Mouse (Mus musculus) retina, embryonic 14.5 days (tissue): ENCODE results near the gene Ints5.
"Not testable (repeated sequence)": the region's sequence is repeated elsewhere in the genome, so short reads cannot be mapped to it uniquely, and the experiment has no call there.

Experiments
- DNase-seq: peaks from one replicate; pipeline ENCODE4 v3.0.0-alpha.2; 2015; ENCODE audit warnings: low spot score

Ints5 gene

DNA sequence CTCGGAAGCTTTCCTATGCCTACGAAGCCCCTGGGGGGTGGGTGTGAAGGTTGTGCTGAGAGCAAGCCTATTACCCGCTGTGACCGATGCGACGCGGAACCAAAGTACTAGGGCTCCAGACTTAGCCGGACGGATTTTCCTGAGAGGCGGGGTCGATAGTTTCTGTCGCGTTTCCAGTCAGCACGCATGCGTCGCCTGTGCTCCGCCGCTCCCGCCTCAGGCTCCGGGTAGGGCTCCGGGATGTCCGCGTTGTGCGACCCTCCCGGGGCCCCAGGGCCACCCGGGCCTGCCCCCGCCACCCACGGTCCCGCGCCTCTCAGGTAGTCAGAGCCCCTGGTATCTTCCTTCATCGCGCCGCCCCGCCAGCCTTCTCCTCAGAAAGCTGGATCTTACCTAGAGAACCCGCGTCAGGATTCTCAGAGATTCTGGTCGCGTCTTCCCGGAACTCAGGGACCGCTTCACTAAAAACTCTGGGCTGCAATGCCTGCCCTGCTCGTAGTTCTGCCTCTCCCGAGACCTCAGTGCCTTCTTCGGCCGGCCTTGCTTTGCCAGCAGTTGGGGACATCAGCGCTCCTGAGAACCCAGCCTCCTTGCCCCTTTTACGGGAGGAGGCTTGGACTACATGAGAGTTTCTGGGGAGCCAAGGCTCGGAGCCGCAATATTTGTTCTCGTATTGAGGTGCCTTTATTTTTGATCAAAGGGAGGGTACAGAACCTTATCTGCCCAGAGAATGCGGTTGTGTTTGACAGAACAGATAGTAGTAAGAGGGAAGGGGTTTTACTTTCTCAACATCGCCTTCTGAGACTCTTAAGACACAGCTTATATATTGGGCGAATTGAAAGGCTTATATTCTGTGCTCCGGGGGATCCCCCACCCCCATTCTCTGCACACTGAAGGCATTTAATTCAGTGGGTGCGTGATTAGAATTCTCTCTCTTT is at the start of gene Ints5:
Ints5 (plus strand) TSS at position 177 of the 938 bp plus-strand sequence.
- DNase-seq: peak; percentile 93

DNA sequence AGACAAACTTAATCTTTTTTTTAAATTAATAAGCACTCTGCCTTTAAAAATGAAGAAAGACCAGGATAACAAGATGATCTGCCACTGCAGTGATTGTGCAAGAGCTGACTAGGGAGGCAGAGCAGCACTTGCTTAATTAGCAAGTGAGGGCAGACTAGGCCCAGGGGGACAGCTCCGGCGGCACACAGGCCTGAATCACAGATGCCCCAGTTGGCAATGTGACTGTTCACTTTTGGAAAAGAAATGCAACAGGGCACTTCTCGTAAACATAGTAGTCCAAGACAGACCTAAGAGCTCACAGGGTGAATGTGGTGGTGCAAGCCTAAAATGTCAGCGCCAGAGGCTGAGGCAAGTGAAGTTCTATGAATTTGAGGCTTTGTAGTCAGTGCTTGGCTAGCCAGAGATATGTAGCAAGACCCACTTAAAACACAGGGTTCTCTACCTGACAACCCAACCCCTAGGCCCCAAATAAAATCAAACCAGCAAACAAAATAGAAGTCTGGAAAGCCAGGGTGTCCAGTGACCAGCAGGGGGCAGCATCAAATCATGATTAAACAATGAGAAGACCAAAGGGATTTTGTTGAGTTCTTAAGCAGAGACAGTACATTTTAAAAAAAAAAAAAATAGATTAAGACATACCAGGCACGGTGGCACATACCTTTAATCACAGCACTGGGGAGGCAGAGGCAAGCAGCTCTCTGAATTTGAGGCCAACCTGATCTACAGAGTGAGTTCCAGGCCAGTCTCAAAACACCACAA is 48.3 kb upstream of the Ints5 start:
- DNase-seq: peak; percentile 94

DNA sequence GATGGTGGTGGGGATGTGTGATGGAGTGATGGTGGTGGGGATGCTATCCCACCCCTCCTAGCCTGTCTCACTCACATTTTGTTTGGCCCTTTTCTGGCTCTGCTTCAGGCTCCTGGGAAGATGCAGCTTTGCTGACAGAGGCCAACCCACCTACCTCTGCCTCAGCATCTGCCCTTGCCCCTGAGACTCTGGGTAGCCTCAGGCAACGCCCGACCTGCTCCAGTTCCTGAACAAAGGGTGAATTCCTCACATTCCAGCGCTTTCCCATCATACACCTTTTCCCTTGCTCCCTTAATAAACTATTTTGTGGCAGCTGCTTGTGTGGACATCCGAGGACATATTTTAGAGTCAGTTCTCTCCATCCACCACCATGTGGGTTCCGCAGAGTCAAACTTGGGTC is 44.4 kb upstream of the Ints5 start:
- DNase-seq: no peak

DNA sequence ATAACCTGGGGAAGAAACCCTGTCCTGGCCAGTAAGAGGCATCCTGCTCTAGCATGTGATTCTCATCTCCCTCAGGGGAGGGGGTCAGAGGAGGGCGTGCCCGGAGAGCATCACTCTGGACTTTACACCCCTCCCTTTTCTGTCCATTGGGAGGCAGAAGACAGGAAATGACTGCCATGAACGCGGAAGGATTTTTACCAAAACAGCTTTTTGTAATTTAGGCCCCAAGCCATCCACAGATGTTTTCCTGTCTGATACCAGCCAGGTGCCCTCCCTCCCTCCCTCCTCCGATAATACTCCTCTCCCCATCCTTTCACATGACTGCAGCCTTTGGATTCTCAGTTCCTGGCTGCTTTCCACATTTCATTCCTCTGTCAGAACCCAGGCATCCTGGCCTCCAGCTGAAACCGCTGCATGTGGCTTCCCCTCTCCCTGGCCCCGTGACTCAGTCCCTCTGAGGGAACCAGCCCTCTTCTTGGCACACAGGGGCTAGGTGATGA is 42.4 kb upstream of the Ints5 start, which contains the start of gene Lrrn4cl:
Lrrn4cl (plus strand) TSS at position 367 of the 500 bp plus-strand sequence.
- peak; percentile 43 for DNase-seq

DNA sequence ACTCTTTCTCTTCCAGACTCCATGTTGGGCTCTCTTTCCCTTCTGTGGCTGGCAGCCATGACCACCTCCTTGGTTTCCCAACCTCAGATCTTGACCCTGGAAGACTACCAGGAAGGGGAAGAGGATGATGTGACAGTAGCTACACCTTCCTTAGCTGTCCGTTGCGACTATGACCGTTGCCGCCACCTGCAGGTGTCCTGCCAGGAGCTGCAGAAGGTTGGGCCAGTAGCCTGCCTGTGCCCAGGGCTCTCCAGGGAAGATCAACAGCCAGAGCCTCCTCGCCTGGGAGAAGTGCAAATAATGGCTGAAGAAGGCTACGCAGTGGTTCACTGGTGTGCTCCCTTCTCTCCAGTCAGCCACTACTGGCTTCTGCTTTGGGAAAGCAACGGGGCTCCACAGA is 41.2 kb upstream of the Ints5 start:
- no peak for DNase-seq

DNA sequence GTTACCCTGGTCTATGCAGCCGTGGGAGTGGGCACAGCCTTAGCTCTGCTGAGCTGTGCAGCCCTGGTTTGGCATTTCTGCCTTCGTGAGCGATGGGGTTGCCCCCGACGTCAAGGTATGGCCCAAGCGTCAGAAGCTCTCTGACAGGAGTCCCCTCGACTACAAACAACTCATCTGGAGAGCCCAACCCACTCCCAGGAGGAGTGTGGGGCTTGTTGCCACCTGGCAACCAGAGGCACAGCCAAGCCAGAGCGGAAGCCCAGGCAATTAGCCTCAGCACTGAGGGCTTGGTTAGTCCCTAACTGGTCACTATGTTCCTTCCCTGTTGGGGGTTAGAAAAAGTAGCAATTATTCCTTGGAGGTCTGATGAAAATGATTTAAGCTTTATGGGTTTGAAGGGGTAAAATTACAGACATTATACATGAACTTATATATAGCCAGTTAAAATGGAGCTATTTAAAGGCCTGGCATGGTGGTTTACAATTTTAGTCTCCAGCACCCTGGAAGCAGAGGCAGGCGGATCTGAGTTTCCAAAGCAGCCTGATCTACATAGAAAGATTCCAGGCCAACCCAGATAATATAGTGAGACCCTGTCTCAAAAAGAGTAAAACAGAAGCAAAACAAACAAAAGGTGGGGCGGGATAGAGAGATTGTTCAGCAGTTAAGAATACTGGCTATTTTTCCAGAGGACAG is 40.4 kb upstream of the Ints5 start:
- DNase-seq: no peak

DNA sequence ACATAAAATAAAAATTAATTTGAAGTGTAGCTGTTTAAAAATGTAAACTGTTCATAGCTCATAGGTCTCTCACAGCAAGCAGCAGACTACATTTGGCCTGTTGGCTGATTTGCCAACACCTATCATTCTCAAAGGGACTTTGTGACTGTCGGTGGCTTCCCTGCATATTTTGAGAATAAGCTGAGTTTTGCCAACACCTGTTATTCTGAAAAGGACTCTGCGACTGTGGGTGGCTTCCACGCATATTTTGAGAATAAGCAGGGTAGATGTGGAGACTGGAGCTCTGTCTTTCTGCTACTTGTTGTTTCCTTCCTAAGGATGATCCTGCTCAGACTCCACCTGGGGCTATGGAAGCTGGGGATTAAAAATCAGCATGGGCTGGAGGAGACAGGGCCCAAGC is 39.7 kb upstream of the Ints5 start:
- no peak for DNase-seq

DNA sequence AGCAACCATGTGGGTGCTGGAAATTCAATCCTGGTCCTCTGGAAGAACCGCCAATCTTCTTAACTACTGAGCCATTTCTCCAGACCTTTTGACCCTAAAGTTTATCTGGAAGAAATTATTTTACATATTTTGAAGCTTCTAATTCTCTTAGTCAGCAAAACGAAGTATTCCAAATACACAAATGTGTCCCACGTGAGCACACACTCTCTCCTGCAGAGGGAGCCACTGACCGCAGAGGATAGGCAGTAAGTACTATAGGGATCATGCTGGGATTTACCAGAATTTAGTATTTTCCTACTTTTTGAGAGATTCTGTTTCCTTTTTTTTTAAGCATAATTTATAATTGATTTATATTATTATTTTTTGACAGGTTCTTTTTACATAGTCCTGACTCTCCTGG is 35.1 kb upstream of the Ints5 start:
- peak; percentile 61 for DNase-seq

DNA sequence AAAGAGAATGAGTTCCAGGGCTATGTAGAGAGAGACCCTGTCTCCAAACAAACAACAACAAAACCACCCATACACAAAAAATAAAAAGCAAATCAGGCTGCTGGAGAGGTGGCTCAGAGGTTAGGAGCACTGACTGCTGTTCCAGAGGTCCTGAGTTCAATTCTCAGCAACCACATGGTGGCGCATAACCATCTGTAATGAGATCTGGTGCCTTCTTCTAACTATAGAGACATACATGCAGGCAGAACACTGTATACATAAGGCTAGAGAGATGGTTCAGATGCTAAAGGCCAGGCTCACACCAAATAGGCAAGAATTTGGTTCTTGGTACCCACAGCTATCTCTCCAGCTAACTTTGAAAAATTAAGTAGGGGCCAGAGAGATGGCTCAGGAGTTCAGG is 33.8 kb upstream of the Ints5 start:
- DNase-seq: peak; percentile 30

DNA sequence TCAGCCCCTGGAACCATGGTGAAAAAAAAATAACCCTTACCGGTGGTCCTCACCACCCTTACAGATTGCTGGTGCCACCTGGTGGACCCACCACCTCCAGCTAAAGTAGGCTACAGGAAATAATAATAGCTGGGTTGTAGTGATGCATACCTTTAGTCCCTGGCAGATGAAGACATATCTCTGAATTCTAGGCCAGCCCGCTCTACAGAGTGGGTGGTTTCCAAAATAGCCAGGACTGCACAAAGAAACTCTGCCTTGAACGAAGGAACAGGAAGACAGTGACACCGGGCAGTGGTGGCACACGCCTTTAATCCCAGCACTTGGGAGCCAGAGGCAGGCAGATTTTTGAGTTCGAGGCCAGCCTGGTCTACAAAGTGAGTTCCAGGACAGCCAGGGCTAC is 28.5 kb upstream of the Ints5 start:
- DNase-seq: no peak

DNA sequence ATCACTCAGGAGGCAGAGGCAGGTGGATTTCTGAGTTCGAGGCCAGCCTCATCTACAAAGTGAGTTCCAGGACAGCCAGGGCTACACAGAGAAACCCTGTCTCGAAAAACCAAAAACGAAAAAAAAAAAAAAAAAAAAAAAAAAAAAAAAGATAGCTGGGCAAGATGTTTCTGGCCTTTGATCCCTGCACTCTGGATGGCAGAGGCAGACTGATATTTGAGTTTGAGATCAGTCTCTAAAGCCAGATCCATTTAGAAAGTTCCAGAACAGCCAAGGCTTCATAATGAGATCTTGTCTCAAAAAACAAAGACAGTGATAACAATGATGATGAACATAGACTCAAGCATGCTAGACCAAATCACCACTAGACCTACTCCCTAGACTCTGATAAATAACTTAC is 22.4 kb upstream of the Ints5 start:
- DNase-seq: not testable (repeated sequence)

DNA sequence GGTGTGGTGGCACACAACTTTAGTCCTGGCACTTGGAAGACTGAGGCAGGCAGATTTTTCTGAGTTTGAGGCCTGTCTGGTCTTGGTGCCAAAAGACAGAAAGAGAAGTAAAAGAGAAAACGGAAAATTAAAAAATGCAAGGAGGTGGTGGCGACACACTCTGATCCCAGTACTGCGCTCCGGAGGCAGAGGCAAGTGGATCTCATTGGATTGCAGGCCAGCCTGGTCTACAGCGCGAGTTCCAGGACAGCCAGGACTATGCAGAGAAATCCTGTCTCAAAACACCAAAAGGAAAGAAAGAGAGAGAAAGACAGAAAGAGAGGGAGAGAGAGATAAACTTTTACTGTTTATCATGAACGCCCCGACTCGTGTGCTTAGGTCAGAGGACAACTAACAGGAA is 22.0 kb upstream of the Ints5 start:
- no peak for DNase-seq

DNA sequence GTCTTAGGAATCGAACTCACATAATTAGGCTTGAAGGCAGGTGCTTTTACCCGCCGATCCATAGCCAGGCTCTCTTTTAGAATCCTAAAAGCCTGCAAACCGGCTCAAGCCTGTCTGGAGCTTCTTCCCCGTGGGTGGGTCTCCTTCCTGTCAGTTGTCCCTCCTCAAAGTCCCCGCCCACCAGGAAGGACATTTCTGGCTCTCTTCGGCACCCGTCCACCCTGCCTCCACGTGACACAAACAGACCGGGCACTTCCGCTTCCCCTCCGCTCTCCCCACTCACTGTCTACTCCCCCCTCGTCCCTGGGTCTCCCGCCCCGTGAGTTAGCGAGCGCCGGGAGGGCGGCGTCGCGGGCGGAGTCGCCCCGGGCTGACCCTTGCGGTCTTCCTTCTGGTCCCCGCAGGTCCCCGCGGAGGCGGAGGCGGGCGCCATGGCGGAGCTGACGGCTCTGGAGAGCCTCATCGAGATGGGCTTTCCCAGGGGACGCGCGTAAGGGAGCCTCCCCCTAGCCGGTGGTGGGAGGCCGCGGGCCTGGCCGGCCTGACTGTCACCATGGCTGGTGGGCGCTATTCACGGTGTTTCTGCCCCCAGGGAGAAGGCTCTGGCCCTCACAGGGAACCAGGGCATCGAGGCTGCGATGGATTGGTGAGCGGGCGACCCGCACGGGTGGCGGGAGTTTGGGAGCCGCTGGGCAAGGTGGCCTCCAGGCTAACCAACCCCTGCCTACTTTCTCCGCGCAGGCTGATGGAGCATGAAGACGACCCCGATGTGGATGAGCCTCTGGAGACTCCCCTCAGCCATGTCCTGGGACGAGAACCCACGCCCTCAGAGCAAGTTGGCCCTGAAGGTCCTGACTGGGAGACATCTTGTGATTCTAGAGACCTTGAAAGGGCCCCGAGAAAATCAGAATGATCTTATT is 21.3 kb upstream of the Ints5 start, which contains the start of gene Ubxn1:
Ubxn1 (plus strand) TSS at position 230 of the 920 bp plus-strand sequence.
- DNase-seq: peak; percentile 97

DNA sequence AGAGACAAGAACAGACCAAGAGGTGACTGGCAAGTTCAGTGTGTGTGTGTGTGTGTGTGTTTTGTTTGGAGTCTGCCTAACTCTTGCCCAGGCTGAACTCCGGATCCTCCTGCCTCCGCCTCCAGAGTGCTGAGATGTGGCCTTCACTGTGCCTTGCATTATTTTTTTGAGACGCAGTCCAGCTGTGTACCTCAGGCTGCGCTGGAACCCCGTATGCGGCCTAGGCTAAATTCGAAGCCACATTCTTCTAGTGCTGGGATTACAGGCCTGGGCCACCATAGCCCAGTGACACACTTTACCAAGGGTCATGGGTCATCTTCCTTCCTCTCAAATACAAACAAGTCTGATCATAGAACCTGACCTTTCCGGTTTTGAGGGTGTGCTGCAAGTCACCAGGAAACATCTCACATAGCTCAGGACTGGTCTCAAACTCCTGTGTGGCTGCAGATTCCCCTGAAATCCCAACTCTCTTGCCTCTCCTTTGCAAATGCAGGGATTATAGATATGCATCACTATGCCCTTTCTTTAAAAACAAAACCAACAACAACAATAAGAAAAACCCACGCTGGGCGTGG is 20.5 kb upstream of the Ints5 start:
- DNase-seq: no peak

DNA sequence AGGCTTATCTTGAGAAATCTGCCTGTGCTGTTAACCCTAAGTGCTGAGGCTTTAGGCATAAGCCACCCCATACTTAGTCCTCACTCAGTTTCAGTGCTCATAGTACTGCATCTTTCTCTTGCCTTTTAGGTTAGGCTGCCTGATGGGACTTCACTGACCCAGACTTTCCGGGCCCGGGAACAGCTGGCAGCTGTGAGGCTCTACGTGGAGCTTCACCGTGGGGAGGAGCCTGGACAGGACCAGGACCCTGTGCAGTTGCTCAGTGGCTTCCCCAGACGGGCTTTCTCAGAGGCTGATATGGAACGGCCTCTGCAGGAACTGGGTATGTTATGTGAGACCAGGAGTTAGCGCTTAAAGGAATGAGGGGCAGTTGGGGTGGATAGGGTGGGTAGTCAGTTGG is 17.8 kb upstream of the Ints5 start:
- DNase-seq: no peak

DNA sequence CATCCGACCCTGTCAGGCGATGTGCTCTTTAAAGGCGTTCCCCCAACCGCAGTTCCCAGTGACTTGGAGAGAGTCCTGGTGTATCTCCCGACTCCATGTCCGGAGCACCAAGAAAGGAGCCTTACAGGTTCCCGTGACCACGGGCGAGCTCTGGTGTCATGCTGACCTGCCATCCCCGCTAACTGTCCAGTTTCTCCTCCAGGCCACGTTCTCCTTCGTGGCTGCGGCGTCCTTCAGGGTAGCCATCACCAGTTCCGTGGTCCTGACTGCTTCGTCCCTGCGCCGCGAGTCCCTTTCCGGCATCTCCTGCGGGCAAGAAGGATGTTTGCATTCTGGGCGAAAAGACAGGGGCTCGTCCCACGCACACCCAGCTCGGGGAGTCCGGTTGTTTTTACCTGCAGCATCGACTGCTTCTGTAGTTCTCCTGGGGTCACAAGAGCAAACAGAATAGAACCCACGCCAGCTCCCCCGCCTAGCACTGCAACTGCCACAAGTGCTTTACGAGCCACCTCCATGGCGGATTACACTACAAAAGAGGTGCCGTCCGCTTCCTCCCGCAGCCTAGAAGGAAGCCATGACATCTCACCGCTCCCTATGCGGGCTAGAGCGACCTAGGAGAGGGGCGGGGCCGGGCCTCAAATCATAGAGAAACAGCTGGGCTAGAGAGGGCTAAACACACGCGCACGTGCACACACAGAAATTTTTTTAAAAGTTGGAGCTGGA is 12.3 kb upstream of the Ints5 start, which contains the start of gene Uqcc3:
Uqcc3 (minus strand) TSS at position 613 of the 723 bp plus-strand sequence.
- peak; percentile 92 for DNase-seq

DNA sequence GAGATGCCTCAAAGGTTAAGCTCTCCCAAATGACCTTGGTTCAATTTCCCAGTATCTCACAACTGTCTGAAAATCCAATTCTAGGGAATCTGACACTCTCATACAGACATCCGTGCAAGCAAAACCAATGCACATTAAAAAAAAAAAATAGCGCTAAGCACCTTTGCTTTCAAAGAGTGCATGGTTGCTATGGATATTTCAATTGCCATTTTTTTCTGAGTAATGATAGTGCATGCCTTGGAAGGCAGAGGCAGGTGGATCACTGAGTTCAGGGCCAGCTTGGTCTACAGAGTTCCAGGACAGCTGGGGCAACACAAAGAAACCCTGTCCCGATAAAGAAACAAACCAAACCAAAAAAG is 11.8 kb upstream of the Ints5 start:
- no peak for DNase-seq

DNA sequence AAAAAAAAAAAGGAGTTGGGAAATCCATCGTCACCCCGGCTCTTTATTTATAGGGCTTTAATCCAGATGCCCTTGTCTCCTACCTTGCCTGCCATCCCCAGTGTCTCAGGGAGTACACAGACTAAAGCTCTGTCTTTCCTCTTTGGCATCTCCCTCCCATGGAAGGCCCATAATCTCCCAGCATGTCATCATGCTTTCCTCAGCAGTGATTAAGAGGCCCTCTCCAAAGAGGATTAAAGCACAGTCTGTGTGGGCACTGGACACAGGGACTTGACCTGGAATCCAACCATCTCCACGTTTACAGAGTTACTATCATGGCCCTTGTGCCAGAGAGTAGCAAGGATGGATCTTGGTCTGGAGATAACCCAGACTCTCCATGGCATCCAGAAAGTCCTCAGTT is 9.2 kb upstream of the Ints5 start, which contains the start of the genes Lbhd1 and Gm49403:
Lbhd1 (plus strand) TSS at position 117 of the 400 bp plus-strand sequence.
Gm49403 (plus strand) TSS at position 315 of the 400 bp plus-strand sequence.
- DNase-seq: no peak

DNA sequence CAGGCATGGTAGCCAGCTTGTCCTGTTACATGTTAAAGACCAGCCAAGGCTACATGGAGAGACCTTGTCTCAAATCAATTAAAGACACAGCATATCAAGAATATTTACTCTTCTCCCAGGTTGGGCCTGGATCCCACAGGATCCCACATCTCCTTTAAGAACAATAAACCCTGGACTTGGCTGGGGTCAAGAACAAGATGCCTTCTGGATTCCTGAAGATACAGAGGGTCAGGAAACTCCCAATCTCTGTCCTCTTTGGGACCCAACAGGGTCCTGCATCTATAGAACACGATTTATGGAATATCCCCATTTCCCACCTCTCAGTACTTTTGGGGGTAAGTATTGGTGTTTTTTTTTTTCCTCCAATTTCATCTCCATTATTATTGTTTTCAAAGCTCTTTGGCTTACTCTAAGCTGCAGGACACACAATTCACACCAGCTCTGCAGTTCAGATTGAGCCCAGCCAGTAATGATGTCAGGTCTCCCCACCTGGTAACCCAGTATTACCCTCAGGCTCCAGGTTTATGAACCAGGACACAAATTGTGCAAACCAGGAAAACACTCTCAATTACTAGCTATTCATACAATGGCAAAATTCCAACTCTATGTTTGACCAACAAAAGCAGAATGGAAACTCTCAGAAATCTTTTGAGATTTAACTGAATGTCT is 5.8 kb upstream of the Ints5 start:
- no peak for DNase-seq
